Mouse (Mus musculus): ENCODE results near the gene D7Ertd443e. TPM values are rescaled to one million over a fixed set of nuclear protein-coding genes. Genes with fewer than 3 reads are reported as not detected.

Gene D7Ertd443e
- total and polyA plus RNA-seq, 2 experiments from 2014 or later: 0.30 to 0.57 TPM

- no peak for TF ChIP-seq EP300 (IDR thresholded peaks at IDR 0.05; ENCODE audit: low read depth)
- no peak for TF ChIP-seq CTCF (IDR thresholded peaks at IDR 0.05; ENCODE audit: low read depth)
- Histone ChIP-seq H3K4me2 (ENCODE audit: low read depth, low read length) (no peak overlapping the region), H3K36me3 (replicated peaks; ENCODE audit: control insufficient read depth, insufficient read depth, low read length) (no peaks in the 10 kb centered on the region), H3K4me1 (ENCODE audit: control insufficient read depth, insufficient read depth) (no peaks in the 10 kb centered on the region), H3K4me3 (ENCODE audit: low read depth, low read length) (no peak overlapping the region), H3K27me3 (ENCODE audit: control insufficient read depth, insufficient read depth, low read length) (no peaks in the 10 kb centered on the region), H3K9ac (replicated peaks; ENCODE audit: low read depth, low read length) (no peak overlapping the region), H3K27ac (ENCODE audit: low read depth) (no peak overlapping the region), H3K9me3 (replicated peaks; ENCODE audit: control insufficient read depth, low read length) (no peaks in the 10 kb centered on the region)
- 73% methylated on average over 3 of the region's 3 CpGs for WGBS
- ATAC-seq (ENCODE audit: insufficient read depth, low read depth): no peak
- DNase-seq (ENCODE audit: low spot score): no peak
Observed at GRCm38 (mm10) chr7:134335951-134336350, 49.5 kb downstream of the D7Ertd443e start.

DNA sequence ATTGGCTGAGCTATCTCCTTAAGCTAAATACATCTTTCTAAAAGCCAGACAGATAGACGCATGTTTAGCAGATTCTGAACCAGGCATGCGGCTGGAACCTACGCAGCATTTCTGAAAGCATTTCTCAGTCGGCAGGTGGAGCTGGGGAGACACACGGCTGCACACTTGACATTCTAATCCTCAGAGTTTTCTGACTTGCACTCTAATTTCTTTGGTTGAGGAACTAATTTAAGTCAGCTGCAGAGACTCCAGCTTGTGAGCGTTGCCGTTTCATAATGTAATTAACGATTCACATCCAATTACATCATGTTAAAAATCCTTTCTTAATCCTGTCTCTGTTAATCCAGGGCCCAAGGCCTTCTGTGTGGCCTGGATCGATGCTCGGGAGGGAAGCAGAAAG lies 64.5 kb downstream of the D7Ertd443e start:
- Histone ChIP-seq H3K36me3 (replicated peaks; ENCODE audit: control insufficient read depth, insufficient read depth, low read length) (no peaks in the 10 kb centered on the region), H3K27me3 (ENCODE audit: control insufficient read depth, insufficient read depth, low read length) (no peaks in the 10 kb centered on the region), H3K27ac (ENCODE audit: low read depth) (no peak overlapping the region), H3K4me1 (ENCODE audit: control insufficient read depth, insufficient read depth) (no peaks in the 10 kb centered on the region), H3K4me3 (ENCODE audit: low read depth, low read length) (no peak overlapping the region), H3K9me3 (replicated peaks; ENCODE audit: control insufficient read depth, low read length) (no peaks in the 10 kb centered on the region), H3K9ac (replicated peaks; ENCODE audit: low read depth, low read length) (no peak overlapping the region), H3K4me2 (ENCODE audit: low read depth, low read length) (no peak overlapping the region)
- no peak for ATAC-seq (ENCODE audit: insufficient read depth, low read depth)
- WGBS: 82% methylated on average over 10 of the region's 10 CpGs
- DNase-seq (ENCODE audit: low spot score): no peak
- TF ChIP-seq CTCF (IDR thresholded peaks at IDR 0.05; ENCODE audit: low read depth) (no peak), EP300 (IDR thresholded peaks at IDR 0.05; ENCODE audit: low read depth) (no peak)

GRCm38 (mm10) chr7:134302084-134302483 lies 83.4 kb downstream of the D7Ertd443e start:
- no peak overlapping the region for H3K4me3 ChIP-seq (ENCODE audit: low read depth, low read length)
- peaks cover 10% of the 10 kb centered on the region; the same call in 1 of the 2 replicates for H3K9me3 ChIP-seq (replicated peaks; ENCODE audit: control insufficient read depth, low read length)
- no peaks in the 10 kb centered on the region for H3K36me3 ChIP-seq (replicated peaks; ENCODE audit: control insufficient read depth, insufficient read depth, low read length)
- H3K9ac ChIP-seq (replicated peaks; ENCODE audit: low read depth, low read length): no peak overlapping the region
- H3K27ac ChIP-seq (ENCODE audit: low read depth): no peak overlapping the region
- 83% methylated on average over 3 of the region's 3 CpGs for WGBS
- no peaks in the 10 kb centered on the region for H3K27me3 ChIP-seq (ENCODE audit: control insufficient read depth, insufficient read depth, low read length)
- ATAC-seq (ENCODE audit: insufficient read depth, low read depth) (no peak), DNase-seq (ENCODE audit: low spot score) (no peak)
- TF ChIP-seq EP300 (IDR thresholded peaks at IDR 0.05; ENCODE audit: low read depth) (no peak), CTCF (IDR thresholded peaks at IDR 0.05; ENCODE audit: low read depth) (no peak)
- H3K4me2 ChIP-seq (ENCODE audit: low read depth, low read length): no peak overlapping the region
- H3K4me1 ChIP-seq (ENCODE audit: control insufficient read depth, insufficient read depth): no peaks in the 10 kb centered on the region

GRCm38 (mm10) chr7:134301285-134301684 lies 84.2 kb downstream of the D7Ertd443e start:
- no peak overlapping the region for H3K27ac ChIP-seq (ENCODE audit: low read depth)
- DNase-seq (ENCODE audit: low spot score) (peak; percentile 14), ATAC-seq (ENCODE audit: insufficient read depth, low read depth) (no peak)
- 44% methylated on average over 8 of the region's 8 CpGs for WGBS
- TF ChIP-seq CTCF (IDR thresholded peaks at IDR 0.05; ENCODE audit: low read depth) (peak; percentile 38), EP300 (IDR thresholded peaks at IDR 0.05; ENCODE audit: low read depth) (no peak)
- peaks cover 3% of the 10 kb centered on the region; the same call in 1 of the 2 replicates for H3K9me3 ChIP-seq (replicated peaks; ENCODE audit: control insufficient read depth, low read length)
- H3K4me3 ChIP-seq (ENCODE audit: low read depth, low read length): no peak overlapping the region
- no peaks in the 10 kb centered on the region for H3K36me3 ChIP-seq (replicated peaks; ENCODE audit: control insufficient read depth, insufficient read depth, low read length)
- no peak overlapping the region for H3K4me2 ChIP-seq (ENCODE audit: low read depth, low read length)
- no peaks in the 10 kb centered on the region for H3K4me1 ChIP-seq (ENCODE audit: control insufficient read depth, insufficient read depth)
- no peaks in the 10 kb centered on the region for H3K27me3 ChIP-seq (ENCODE audit: control insufficient read depth, insufficient read depth, low read length)
- no peak overlapping the region for H3K9ac ChIP-seq (replicated peaks; ENCODE audit: low read depth, low read length)

GRCm38 (mm10) chr7:134292750-134293149 lies 92.7 kb downstream of the D7Ertd443e start:
- DNase-seq (ENCODE audit: low spot score): no peak
- Histone ChIP-seq H3K9ac (replicated peaks; ENCODE audit: low read depth, low read length) (no peak overlapping the region), H3K4me1 (ENCODE audit: control insufficient read depth, insufficient read depth) (peaks cover 6% of the 10 kb centered on the region; the same call in 1 of the 2 replicates), H3K9me3 (replicated peaks; ENCODE audit: control insufficient read depth, low read length) (0 out of 2 replicates have a peak, but pooled peaks cover 4% of the 10 kb centered on the region), H3K4me2 (ENCODE audit: low read depth, low read length) (no peak overlapping the region), H3K4me3 (ENCODE audit: low read depth, low read length) (no peak overlapping the region), H3K27me3 (ENCODE audit: control insufficient read depth, insufficient read depth, low read length) (no peaks in the 10 kb centered on the region), H3K36me3 (replicated peaks; ENCODE audit: control insufficient read depth, insufficient read depth, low read length) (no peaks in the 10 kb centered on the region), H3K27ac (ENCODE audit: low read depth) (no peak overlapping the region)
- TF ChIP-seq CTCF (IDR thresholded peaks at IDR 0.05; ENCODE audit: low read depth) (no peak), EP300 (IDR thresholded peaks at IDR 0.05; ENCODE audit: low read depth) (no peak)
- ATAC-seq (ENCODE audit: insufficient read depth, low read depth): no peak
- 78% methylated on average over 3 of the region's 3 CpGs for WGBS

Data from heart, postnatal 0 days (tissue).